Mouse (Mus musculus): Measurements from ENCODE around the gene Pcp2.

GRCm38 (mm10) chr8:3586452-3586851, 38.9 kb downstream of the Pcp2 start:
- TF ChIP-seq CTCF (conservative IDR thresholded peaks at IDR 0.05 in 1 of 2, IDR thresholded peaks at IDR 0.05 in 1 of 2; ENCODE audit: low read depth in 2 of 2, low read length in 2 of 2) (no peak), MAX (IDR thresholded peaks at IDR 0.05; ENCODE audit: low read length) (no peak)

Data from CH12.LX (cell line).